Mouse (Mus musculus) brain, embryonic 14.5 days (tissue): ENCODE data around the gene Mfsd14a. TPM values are rescaled to one million over a fixed set of nuclear protein-coding genes. Genes with fewer than 3 reads are reported as not detected.

Experiments used
- DNase-seq: peaks from one replicate; pipeline ENCODE4 v3.0.0-alpha.2; 2011; ENCODE audit warnings: low read depth
- CTCF ChIP-seq: fragments of 200-500 bp; IDR thresholded peaks from 2 replicates; pipeline ENCODE4 v1.5.1; 2012; ENCODE audit warnings: inconsistent platforms, mild to moderate bottlenecking, moderate library complexity, borderline replicate concordance; ENCODE audit not compliant: insufficient read depth, insufficient read length; ENCODE audit errors: extremely low read depth
- POLR2A ChIP-seq: fragments of 200-500 bp; IDR thresholded peaks from 2 replicates; pipeline ENCODE4 v1.6.1; 2012; ENCODE audit warnings: mild to moderate bottlenecking, inconsistent platforms, borderline replicate concordance; ENCODE audit not compliant: poor library complexity, insufficient read depth, insufficient read length, severe bottlenecking; ENCODE audit errors: extremely low read depth
- polyA plus RNA-seq: library from polyadenylated mRNA; depleted of rRNA; stranded (reverse); fragments of >200 nt; gene quantifications from 2 replicates; pipeline ENCODE4 v1.2.3, GENCODE M21; 2012

The Mfsd14a gene
- polyA plus RNA-seq, 1 experiment = 38.8 TPM

- DNase-seq = no peak
- no peak for TF ChIP-seq POLR2A
Observed at GRCm38 (mm10) chr3:116618855-116619254, 43.6 kb downstream of the Mfsd14a start.

GRCm38 (mm10) chr3:116615318-116616068 is 47.0 kb downstream of the Mfsd14a start:
- no peak for DNase-seq
- TF ChIP-seq POLR2A (no peak), CTCF (no peak)

- TF ChIP-seq CTCF (no peak), POLR2A (no peak)
- peak; percentile 37 for DNase-seq
Observed at GRCm38 (mm10) chr3:116614295-116614892, 48.1 kb downstream of the Mfsd14a start, which contains the start of gene Trmt13. TSS of gene Trmt13 (minus strand) at chr3:116614587.

- TF ChIP-seq CTCF (no peak), POLR2A (no peak)
- DNase-seq = peak; percentile 45
Observed at GRCm38 (mm10) chr3:116604570-116604969, 57.9 kb downstream of the Mfsd14a start.

- DNase-seq = no peak
- TF ChIP-seq POLR2A (no peak), CTCF (no peak)
Observed at GRCm38 (mm10) chr3:116601781-116602180, 60.7 kb downstream of the Mfsd14a start.

GRCm38 (mm10) chr3:116601005-116601404 is 61.5 kb downstream of the Mfsd14a start:
- TF ChIP-seq CTCF (no peak), POLR2A (no peak)
- DNase-seq = no peak

- DNase-seq = no peak
- TF ChIP-seq POLR2A = no peak
- TF ChIP-seq CTCF = no peak
Observed at GRCm38 (mm10) chr3:116599705-116600104, 62.8 kb downstream of the Mfsd14a start.

- DNase-seq = no peak
- TF ChIP-seq POLR2A (no peak), CTCF (no peak)
Observed at GRCm38 (mm10) chr3:116595603-116595991, 66.9 kb downstream of the Mfsd14a start.

GRCm38 (mm10) chr3:116594728-116595602 is 67.5 kb downstream of the Mfsd14a start, which contains the start of gene Sass6:
TSS of gene Sass6 (plus strand) at chr3:116594982.
- peak; percentile 99 for DNase-seq
- TF ChIP-seq POLR2A (no peak), CTCF (no peak)

- DNase-seq = peak; percentile 89
- TF ChIP-seq CTCF = peak; percentile 35; the same call in 1 of the 2 replicates
- TF ChIP-seq POLR2A = no peak
Observed at GRCm38 (mm10) chr3:116594076-116594727, 68.3 kb downstream of the Mfsd14a start.

- no peak for TF ChIP-seq POLR2A
- no peak for TF ChIP-seq CTCF
- DNase-seq = no peak
Observed at GRCm38 (mm10) chr3:116582201-116582600, 80.3 kb downstream of the Mfsd14a start.
